Mouse (Mus musculus) limb, embryonic 11.5 days (tissue): Measurements from ENCODE around the gene Fam149b. TPM values are rescaled to one million over a fixed set of nuclear protein-coding genes. Genes with fewer than 3 reads are reported as not detected.

Experiments used
- ATAC-seq: fragments of 200-750 bp; cut with Nextera tagmentation; 2 replicates; pipeline ENCODE4 v1.8.0; 2017; ENCODE audit warnings: low read depth; ENCODE audit not compliant: insufficient number of reproducible peaks, low FRiP score, low TSS enrichment
- DNase-seq: peaks from one replicate; pipeline ENCODE4 v3.0.0-alpha.2; 2015; ENCODE audit warnings: low spot score
- H3K27ac ChIP-seq: fragments of 300-500 bp; sonication (generic); replicated peaks from 2 replicates; pipeline ENCODE4 v1.5.1; 2014; ENCODE audit warnings: low read depth, mild to moderate bottlenecking, low read length
- H3K27me3 ChIP-seq: fragments of 300-500 bp; sonication (generic); 2 replicates; pipeline ENCODE4 v1.6.1; 2014; ENCODE audit warnings: mild to moderate bottlenecking, low read length, mixed read lengths; ENCODE audit not compliant: control insufficient read depth, insufficient read depth
- H3K36me3 ChIP-seq: fragments of 300-500 bp; sonication (generic); 2 replicates; pipeline ENCODE4 v1.6.1; 2014; ENCODE audit warnings: mild to moderate bottlenecking, low read length, moderate library complexity, mixed read lengths; ENCODE audit not compliant: control insufficient read depth, insufficient read depth
- H3K4me1 ChIP-seq: fragments of 300-500 bp; sonication (generic); 2 replicates; pipeline ENCODE4 v1.6.1; 2014; ENCODE audit warnings: low read length, mixed read lengths; ENCODE audit not compliant: control insufficient read depth, insufficient read depth
- H3K4me2 ChIP-seq: fragments of 300-500 bp; sonication (generic); 2 replicates; pipeline ENCODE4 v1.6.1; 2014; ENCODE audit warnings: low read depth, mild to moderate bottlenecking, moderate library complexity; ENCODE audit not compliant: severe bottlenecking
- H3K4me3 ChIP-seq: fragments of 300-500 bp; sonication (generic); 2 replicates; pipeline ENCODE4 v1.5.1; 2014; ENCODE audit warnings: low read depth, low read length
- H3K9ac ChIP-seq: fragments of 300-500 bp; sonication (generic); 2 replicates; pipeline ENCODE4 v1.6.1; 2014; ENCODE audit warnings: mild to moderate bottlenecking, low read length
- H3K9me3 ChIP-seq: fragments of 300-500 bp; sonication (generic); 2 replicates; pipeline ENCODE4 v1.6.1; 2016; ENCODE audit warnings: low read length; ENCODE audit not compliant: control insufficient read depth
- WGBS: fragments of 180-500 bp; shearing (Covaris S2); extraction: QIAGEN DNeasy Blood & Tissue Kit; methylation state at CpG from one replicate; pipeline ENCODE4 v1.1.7; 2014; 5-methylcytosine and 5-hydroxymethylcytosine counted together
- polyA plus RNA-seq: library from polyadenylated mRNA; unstranded; fragments of >200 nt; fragmentation: Nextera tagmentation; extraction: Ambion mirVana; gene quantifications from 2 replicates; pipeline ENCODE4 v1.2.1, GENCODE M21; 2014

The Fam149b gene
- polyA plus RNA-seq, 1 experiment from 2014 or later = 50.4 TPM

DNA sequence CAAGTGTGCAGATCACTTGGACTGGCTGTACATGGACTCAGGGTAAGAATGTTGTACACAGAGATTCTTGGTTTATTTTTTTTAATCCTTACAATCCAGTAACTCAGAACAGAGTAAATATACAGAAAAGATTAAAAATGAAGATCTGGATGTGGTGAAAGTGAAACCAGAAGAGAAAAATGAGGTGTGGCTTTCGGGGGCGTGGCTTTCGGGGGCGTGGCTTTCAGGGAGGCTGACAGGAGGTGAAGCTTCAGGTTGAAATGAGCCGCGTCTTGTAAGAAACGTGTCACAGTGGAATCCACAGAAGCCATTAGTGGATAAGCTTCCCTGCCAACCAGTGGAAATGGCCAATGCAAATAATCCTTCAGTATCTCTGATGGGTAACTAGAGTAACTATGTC, 7.1 kb upstream of the Fam149b start:
- ATAC-seq (no peak), DNase-seq (no peak)
- Histone ChIP-seq H3K36me3 (peaks cover 16% of the 10 kb centered on the region), H3K4me2 (no peak overlapping the region), H3K27ac (no peak overlapping the region), H3K4me3 (no peak overlapping the region), H3K9ac (no peak overlapping the region), H3K9me3 (no peaks in the 10 kb centered on the region), H3K4me1 (no peaks in the 10 kb centered on the region), H3K27me3 (no peaks in the 10 kb centered on the region)
- 84% methylated on average over 7 of the region's 7 CpGs for WGBS

DNA sequence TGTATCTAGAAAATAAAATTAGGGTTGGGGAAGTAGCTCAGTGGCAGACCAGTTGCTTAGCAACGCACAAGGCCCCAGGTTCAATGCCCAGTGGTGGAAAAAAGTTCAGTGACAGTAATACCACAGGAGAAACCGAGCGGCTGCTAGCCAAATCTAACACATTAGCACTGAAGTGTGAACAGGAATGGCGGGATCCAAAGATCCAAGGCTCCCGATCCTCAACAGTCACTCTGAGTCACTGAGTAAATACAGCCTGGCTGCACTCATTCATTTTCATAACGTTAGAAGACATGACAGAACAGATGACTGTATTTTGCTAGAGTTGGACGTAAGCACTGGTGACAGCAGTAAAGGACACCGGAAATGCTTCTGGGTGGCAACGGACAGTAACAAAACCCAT, 2.1 kb upstream of the Fam149b start:
- 87% methylated on average over 9 of the region's 9 CpGs for whole genome bisulfite sequencing
- ATAC-seq (no peak), DNase-seq (no peak)
- H3K4me3 ChIP-seq = no peak overlapping the region
- peaks cover 7% of the 10 kb centered on the region for H3K36me3 ChIP-seq
- no peaks in the 10 kb centered on the region for H3K9me3 ChIP-seq
- H3K4me1 ChIP-seq = 0 out of 2 replicates have a peak, but pooled peaks cover 2% of the 10 kb centered on the region
- H3K4me2 ChIP-seq = no peak overlapping the region
- no peak overlapping the region for H3K9ac ChIP-seq
- H3K27me3 ChIP-seq = no peaks in the 10 kb centered on the region
- no peak overlapping the region for H3K27ac ChIP-seq

GRCm38 (mm10) chr14:20347441-20347990, 446 bp upstream of the Fam149b start:
- peak overlapping the region; percentile 39 for H3K4me2 ChIP-seq
- H3K4me1 ChIP-seq = 0 out of 2 replicates have a peak, but pooled peaks cover 2% of the 10 kb centered on the region
- DNase-seq (no peak), ATAC-seq (no peak; the same call in 1 of the 2 replicates)
- no peaks in the 10 kb centered on the region for H3K9me3 ChIP-seq
- WGBS = 4% methylated on average over 15 of the region's 15 CpGs
- no peaks in the 10 kb centered on the region for H3K27me3 ChIP-seq
- H3K36me3 ChIP-seq = peaks cover 2% of the 10 kb centered on the region; the same call in 1 of the 2 replicates
- H3K4me3 ChIP-seq = peak overlapping the region; percentile 49
- no peak overlapping the region for H3K27ac ChIP-seq
- H3K9ac ChIP-seq = peak overlapping the region; percentile 68

DNA sequence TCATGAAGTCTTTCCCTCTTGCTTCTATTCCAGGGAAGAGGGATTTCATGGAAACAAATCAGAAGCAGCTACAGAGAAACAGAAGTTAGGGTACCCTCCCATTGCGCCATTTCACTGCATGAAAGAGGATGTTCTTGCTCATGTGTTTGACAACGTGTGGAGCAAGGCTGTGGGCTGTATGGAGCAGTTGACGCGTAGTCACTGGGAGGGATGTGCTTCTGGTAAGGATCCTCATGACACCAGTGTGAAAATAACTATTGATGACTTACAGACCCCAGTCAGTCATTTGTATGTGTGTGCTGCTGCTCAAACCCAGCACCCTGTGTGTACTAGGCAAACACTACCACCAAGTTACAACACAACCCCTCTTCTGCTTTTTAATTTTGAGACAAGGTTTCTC, 15.3 kb downstream of the Fam149b start:
- no peaks in the 10 kb centered on the region for H3K4me1 ChIP-seq

GRCm38 (mm10) chr14:20368271-20368670, 20.3 kb downstream of the Fam149b start:
- no peaks in the 10 kb centered on the region for H3K27me3 ChIP-seq
- no peak overlapping the region for H3K4me2 ChIP-seq
- H3K9ac ChIP-seq = no peak overlapping the region
- H3K36me3 ChIP-seq = peaks cover 2% of the 10 kb centered on the region; the same call in 1 of the 2 replicates
- H3K9me3 ChIP-seq = no peaks in the 10 kb centered on the region
- H3K27ac ChIP-seq = no peak overlapping the region
- 97% methylated on average over 3 of the region's 3 CpGs for WGBS
- H3K4me1 ChIP-seq = no peaks in the 10 kb centered on the region
- DNase-seq (no peak), ATAC-seq (no peak)
- no peak overlapping the region for H3K4me3 ChIP-seq

More for the DNA sequence above, 15.3 kb downstream of the Fam149b start:
- DNase-seq = no peak
- Histone ChIP-seq H3K9ac (no peak overlapping the region), H3K9me3 (no peaks in the 10 kb centered on the region), H3K4me2 (no peak overlapping the region), H3K27ac (no peak overlapping the region), H3K27me3 (no peaks in the 10 kb centered on the region), H3K36me3 (no peaks in the 10 kb centered on the region; the same call in 1 of the 2 replicates), H3K4me3 (no peak overlapping the region)
- WGBS = 93% methylated on average over 4 of the region's 4 CpGs
- ATAC-seq = no peak

- DNase-seq = no peak
- WGBS = 91% methylated on average over 7 of the region's 7 CpGs
- no peak overlapping the region for H3K27ac ChIP-seq
- no peak overlapping the region for H3K4me3 ChIP-seq
- no peaks in the 10 kb centered on the region for H3K9me3 ChIP-seq
- H3K9ac ChIP-seq = no peak overlapping the region
- ATAC-seq = no peak
- no peak overlapping the region for H3K4me2 ChIP-seq
- peaks cover 2% of the 10 kb centered on the region; the same call in 1 of the 2 replicates for H3K36me3 ChIP-seq
- no peaks in the 10 kb centered on the region for H3K4me1 ChIP-seq
- H3K27me3 ChIP-seq = no peaks in the 10 kb centered on the region
Observed at GRCm38 (mm10) chr14:20370798-20371197, 22.8 kb downstream of the Fam149b start.

GRCm38 (mm10) chr14:20371854-20372253, 23.9 kb downstream of the Fam149b start:
- H3K4me1 ChIP-seq = no peaks in the 10 kb centered on the region
- no peak for DNase-seq
- H3K4me2 ChIP-seq = no peak overlapping the region
- no peaks in the 10 kb centered on the region for H3K9me3 ChIP-seq
- H3K27ac ChIP-seq = no peak overlapping the region
- H3K4me3 ChIP-seq = no peak overlapping the region
- no peak overlapping the region for H3K9ac ChIP-seq
- WGBS = 86% methylated on average over 1 of the region's 1 CpGs
- H3K27me3 ChIP-seq = no peaks in the 10 kb centered on the region
- H3K36me3 ChIP-seq = peaks cover 2% of the 10 kb centered on the region; the same call in 1 of the 2 replicates
- no peak for ATAC-seq

DNA sequence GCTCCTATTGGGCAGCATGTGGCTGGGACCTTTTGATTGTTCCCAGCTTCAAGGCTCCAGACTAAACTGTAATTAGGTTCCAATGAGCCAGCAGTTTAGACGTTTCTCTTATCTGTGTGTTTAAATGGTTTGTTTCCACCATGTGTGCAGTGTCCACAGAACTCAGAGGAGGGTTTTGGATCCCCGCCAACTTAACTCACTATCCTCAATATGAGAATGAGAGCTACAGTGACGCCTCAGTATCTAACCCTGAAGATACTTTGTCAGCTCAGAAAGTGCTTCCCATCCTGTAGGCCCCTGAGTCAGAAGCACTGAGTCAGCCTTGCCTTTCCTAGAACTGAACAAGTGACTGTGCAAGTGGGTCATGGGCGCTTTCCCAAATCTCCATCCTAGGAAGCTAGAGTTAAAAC, 29.2 kb downstream of the Fam149b start:
- Histone ChIP-seq H3K4me2 (no peak overlapping the region), H3K4me1 (no peaks in the 10 kb centered on the region), H3K4me3 (no peak overlapping the region), H3K27ac (no peak overlapping the region), H3K9me3 (no peaks in the 10 kb centered on the region), H3K27me3 (no peaks in the 10 kb centered on the region), H3K9ac (no peak overlapping the region), H3K36me3 (no peaks in the 10 kb centered on the region; the same call in 1 of the 2 replicates)
- DNase-seq (no peak), ATAC-seq (no peak)
- 78% methylated on average over 4 of the region's 4 CpGs for WGBS
